Mouse (Mus musculus): ENCODE data around the gene Mfap1b. TPM values are rescaled to one million over a fixed set of nuclear protein-coding genes. Genes with fewer than 3 reads are reported as not detected.

Mfap1b gene
- total and polyA plus RNA-seq, 2 experiments from 2014 or later: 13.4 to 35.9 TPM

- H3K4me3 ChIP-seq (ENCODE audit: low read depth, low read length): no peak overlapping the region
- 86% methylated on average over 3 of the region's 3 CpGs for WGBS
- no peaks in the 10 kb centered on the region for H3K9me3 ChIP-seq (replicated peaks; ENCODE audit: control insufficient read depth, low read length)
- TF ChIP-seq EP300 (IDR thresholded peaks at IDR 0.05; ENCODE audit: low read depth) (no peak), CTCF (IDR thresholded peaks at IDR 0.05; ENCODE audit: low read depth) (no peak)
- H3K27ac ChIP-seq (ENCODE audit: low read depth): no peak overlapping the region
- ATAC-seq (ENCODE audit: insufficient read depth, low read depth) (no peak), DNase-seq (ENCODE audit: low spot score) (no peak)
- H3K27me3 ChIP-seq (ENCODE audit: control insufficient read depth, insufficient read depth, low read length): no peaks in the 10 kb centered on the region
- H3K36me3 ChIP-seq (replicated peaks; ENCODE audit: control insufficient read depth, insufficient read depth, low read length): peaks cover 4% of the 10 kb centered on the region; the same call in 1 of the 2 replicates
- H3K4me1 ChIP-seq (ENCODE audit: control insufficient read depth, insufficient read depth): peaks cover 26% of the 10 kb centered on the region
- no peak overlapping the region for H3K9ac ChIP-seq (replicated peaks; ENCODE audit: low read depth, low read length)
- no peak overlapping the region for H3K4me2 ChIP-seq (ENCODE audit: low read depth, low read length)
Measured at GRCm38 (mm10) chr2:121447006-121447405, 26.9 kb downstream of the Mfap1b start.

GRCm38 (mm10) chr2:121446506-121446905, 27.4 kb downstream of the Mfap1b start:
- ATAC-seq (ENCODE audit: insufficient read depth, low read depth) (no peak), DNase-seq (ENCODE audit: low spot score) (no peak)
- H3K27ac ChIP-seq (ENCODE audit: low read depth): no peak overlapping the region
- no peak overlapping the region for H3K4me2 ChIP-seq (ENCODE audit: low read depth, low read length)
- H3K9me3 ChIP-seq (replicated peaks; ENCODE audit: control insufficient read depth, low read length): no peaks in the 10 kb centered on the region
- 83% methylated on average over 4 of the region's 4 CpGs for WGBS
- H3K4me1 ChIP-seq (ENCODE audit: control insufficient read depth, insufficient read depth): peaks cover 27% of the 10 kb centered on the region
- no peaks in the 10 kb centered on the region for H3K27me3 ChIP-seq (ENCODE audit: control insufficient read depth, insufficient read depth, low read length)
- peaks cover 2% of the 10 kb centered on the region; the same call in 1 of the 2 replicates for H3K36me3 ChIP-seq (replicated peaks; ENCODE audit: control insufficient read depth, insufficient read depth, low read length)
- H3K9ac ChIP-seq (replicated peaks; ENCODE audit: low read depth, low read length): no peak overlapping the region
- no peak overlapping the region for H3K4me3 ChIP-seq (ENCODE audit: low read depth, low read length)
- no peak for TF ChIP-seq EP300 (IDR thresholded peaks at IDR 0.05; ENCODE audit: low read depth)
- no peak for TF ChIP-seq CTCF (IDR thresholded peaks at IDR 0.05; ENCODE audit: low read depth)

- Histone ChIP-seq H3K4me3 (ENCODE audit: low read depth, low read length) (no peak overlapping the region), H3K4me1 (ENCODE audit: control insufficient read depth, insufficient read depth) (peaks cover 20% of the 10 kb centered on the region), H3K9ac (replicated peaks; ENCODE audit: low read depth, low read length) (no peak overlapping the region), H3K4me2 (ENCODE audit: low read depth, low read length) (no peak overlapping the region), H3K9me3 (replicated peaks; ENCODE audit: control insufficient read depth, low read length) (no peaks in the 10 kb centered on the region), H3K27ac (ENCODE audit: low read depth) (no peak overlapping the region), H3K27me3 (ENCODE audit: control insufficient read depth, insufficient read depth, low read length) (no peaks in the 10 kb centered on the region), H3K36me3 (replicated peaks; ENCODE audit: control insufficient read depth, insufficient read depth, low read length) (no peaks in the 10 kb centered on the region)
- no peak for TF ChIP-seq EP300 (IDR thresholded peaks at IDR 0.05; ENCODE audit: low read depth)
- TF ChIP-seq CTCF (IDR thresholded peaks at IDR 0.05; ENCODE audit: low read depth): no peak
- WGBS: 69% methylated on average over 3 of the region's 3 CpGs
- DNase-seq (ENCODE audit: low spot score) (no peak), ATAC-seq (ENCODE audit: insufficient read depth, low read depth) (no peak)
Measured at GRCm38 (mm10) chr2:121445117-121445516, 28.8 kb downstream of the Mfap1b start.

- Histone ChIP-seq H3K9ac (replicated peaks; ENCODE audit: low read depth, low read length) (peak within 1 kb of the TSS; percentile 18; the same call in 1 of the 2 replicates), H3K36me3 (replicated peaks; ENCODE audit: control insufficient read depth, insufficient read depth, low read length) (0 out of 2 replicates have a peak, but pooled peaks cover 8% of the 10 kb centered on the region), H3K9me3 (replicated peaks; ENCODE audit: control insufficient read depth, low read length) (no peaks in the 10 kb centered on the region), H3K4me1 (ENCODE audit: control insufficient read depth, insufficient read depth) (peaks cover 20% of the 10 kb centered on the region), H3K27me3 (ENCODE audit: control insufficient read depth, insufficient read depth, low read length) (no peaks in the 10 kb centered on the region), H3K4me2 (ENCODE audit: low read depth, low read length) (peak within 1 kb of the TSS; percentile 88), H3K4me3 (ENCODE audit: low read depth, low read length) (peak within 1 kb of the TSS; percentile 51), H3K27ac (ENCODE audit: low read depth) (no peak within 1 kb of the TSS)
- no peak for ATAC-seq (ENCODE audit: insufficient read depth, low read depth)
- WGBS: 100% methylated on average over 1 of the region's 1 CpGs
- TF ChIP-seq CTCF (IDR thresholded peaks at IDR 0.05; ENCODE audit: low read depth): no peak
- no peak for TF ChIP-seq EP300 (IDR thresholded peaks at IDR 0.05; ENCODE audit: low read depth)
- no peak for DNase-seq (ENCODE audit: low spot score)
Measured at GRCm38 (mm10) chr2:121444178-121444577, 29.7 kb downstream of the Mfap1b start, which contains the start of gene Ell3. TSS of gene Ell3 (minus strand) at chr2:121444278.

- H3K36me3 ChIP-seq (replicated peaks; ENCODE audit: control insufficient read depth, insufficient read depth, low read length): peaks cover 19% of the 10 kb centered on the region
- H3K27me3 ChIP-seq (ENCODE audit: control insufficient read depth, insufficient read depth, low read length): no peaks in the 10 kb centered on the region
- no peaks in the 10 kb centered on the region for H3K9me3 ChIP-seq (replicated peaks; ENCODE audit: control insufficient read depth, low read length)
- peak overlapping the region; percentile 51 for H3K4me3 ChIP-seq (ENCODE audit: low read depth, low read length)
- 16% methylated on average over 8 of the region's 8 CpGs for WGBS
- DNase-seq (ENCODE audit: low spot score) (no peak), ATAC-seq (ENCODE audit: insufficient read depth, low read depth) (no peak)
- H3K4me1 ChIP-seq (ENCODE audit: control insufficient read depth, insufficient read depth): peaks cover 19% of the 10 kb centered on the region
- no peak overlapping the region for H3K27ac ChIP-seq (ENCODE audit: low read depth)
- peak overlapping the region; percentile 18; the same call in 1 of the 2 replicates for H3K9ac ChIP-seq (replicated peaks; ENCODE audit: low read depth, low read length)
- no peak for TF ChIP-seq EP300 (IDR thresholded peaks at IDR 0.05; ENCODE audit: low read depth)
- TF ChIP-seq CTCF (IDR thresholded peaks at IDR 0.05; ENCODE audit: low read depth): no peak
- H3K4me2 ChIP-seq (ENCODE audit: low read depth, low read length): peak overlapping the region; percentile 88
Measured at GRCm38 (mm10) chr2:121443068-121443349, 30.9 kb downstream of the Mfap1b start.
